Mouse (Mus musculus) mouse trophoblast stem cell (cell line): ENCODE measurements around the gene Zfp91.

Experiments used
- in situ Hi-C, 2 experiments: fragments of 300-500 bp; cut with MseI, MboI; formaldehyde crosslinking; loops; 2 replicates in 1 of 2; 3 replicates in 1 of 2; pipeline ENCODE4 v1.15.1; 2025

Zfp91 gene

DNA sequence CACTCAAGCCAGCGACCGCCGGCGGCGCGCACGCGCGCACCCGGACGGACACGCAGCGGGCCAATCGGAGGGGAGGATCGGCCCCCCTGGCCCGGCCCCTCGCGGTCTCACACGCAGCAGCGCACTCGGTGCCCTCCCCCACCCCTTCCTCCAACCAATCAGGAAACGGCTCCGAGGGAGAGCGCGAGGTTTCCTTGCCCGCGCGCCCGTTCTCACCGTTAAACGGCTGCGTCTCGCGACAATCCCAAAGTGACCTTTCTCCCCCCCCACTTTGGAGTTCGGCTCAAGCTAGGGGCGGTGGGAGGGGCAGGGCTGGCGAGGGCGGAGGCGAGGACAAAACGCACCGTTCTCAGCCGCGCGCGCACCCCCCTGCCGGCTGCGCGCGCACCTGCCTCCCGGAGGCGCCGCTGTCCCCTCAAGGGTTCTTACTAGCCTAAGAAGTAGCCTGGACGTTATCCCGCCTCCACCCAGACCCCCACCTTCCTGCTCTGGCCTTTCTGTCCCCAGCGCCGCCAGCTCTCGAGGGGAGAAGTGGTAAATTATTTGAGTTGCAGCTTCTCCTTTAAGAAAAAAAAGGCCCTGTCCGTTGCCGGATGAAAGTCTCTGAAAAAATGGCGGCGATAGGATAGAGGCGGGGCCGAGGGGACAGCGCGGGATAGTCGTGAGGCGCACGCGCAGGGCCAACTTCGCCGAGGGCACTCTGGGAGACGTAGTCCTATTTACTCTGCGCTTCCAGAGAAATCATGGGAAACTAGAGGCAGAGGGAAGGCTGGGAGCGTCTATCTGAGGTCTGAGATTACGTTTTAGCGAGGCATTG, at the start of gene Zfp91, which contains the start of gene Lpxn:
Zfp91 (minus strand) TSS at position 616 of the 817 bp plus-strand sequence.
Lpxn (plus strand) TSS at position 683 of the 817 bp plus-strand sequence.
- in situ Hi-C loops: loop anchor here in 1 of 2 experiments (25.0 kb wide), 1 partner anchor 783 kb away; no protein-coding TSS in a partner anchor

DNA sequence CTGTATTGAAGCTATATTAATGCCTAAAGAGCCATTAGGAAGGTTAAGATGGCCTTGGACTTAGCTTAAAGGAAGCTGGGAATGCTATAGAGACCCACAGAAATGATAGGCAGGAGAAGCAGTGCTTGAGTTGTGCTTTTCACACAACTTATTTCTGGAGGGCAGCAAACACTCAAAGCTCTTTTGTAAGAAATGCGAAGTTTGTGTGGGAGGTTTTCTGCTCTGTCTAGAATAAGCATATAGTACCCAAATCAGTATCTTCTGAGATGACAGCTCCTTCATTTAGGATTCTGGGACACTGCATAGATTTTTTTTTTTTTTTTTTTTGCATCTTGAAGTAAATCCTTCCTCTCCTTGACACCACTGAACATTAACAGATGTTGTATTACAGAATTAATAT, 42.6 kb upstream of the Zfp91 start:
- in situ Hi-C loops: no loop called here

DNA sequence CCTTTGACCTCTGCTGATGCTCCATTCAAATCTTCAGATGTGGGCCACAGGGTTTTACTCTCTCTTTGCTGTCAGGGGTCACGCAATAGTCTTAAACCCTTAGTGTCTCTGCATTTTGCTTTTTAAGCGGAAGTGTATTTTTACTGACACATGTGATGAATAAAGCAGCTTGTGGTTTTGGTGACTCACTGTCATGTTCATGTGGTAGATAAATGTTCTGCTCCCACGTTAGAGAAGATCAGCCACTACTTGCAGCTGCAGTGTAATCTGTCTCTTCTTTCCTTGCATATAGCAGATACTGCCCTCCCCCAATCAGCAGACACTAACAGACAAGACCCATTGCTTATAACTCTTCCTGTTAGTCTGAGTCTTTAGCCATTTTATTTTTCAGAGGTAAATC, 37.7 kb upstream of the Zfp91 start:
- in situ Hi-C loops: no loop called here

DNA sequence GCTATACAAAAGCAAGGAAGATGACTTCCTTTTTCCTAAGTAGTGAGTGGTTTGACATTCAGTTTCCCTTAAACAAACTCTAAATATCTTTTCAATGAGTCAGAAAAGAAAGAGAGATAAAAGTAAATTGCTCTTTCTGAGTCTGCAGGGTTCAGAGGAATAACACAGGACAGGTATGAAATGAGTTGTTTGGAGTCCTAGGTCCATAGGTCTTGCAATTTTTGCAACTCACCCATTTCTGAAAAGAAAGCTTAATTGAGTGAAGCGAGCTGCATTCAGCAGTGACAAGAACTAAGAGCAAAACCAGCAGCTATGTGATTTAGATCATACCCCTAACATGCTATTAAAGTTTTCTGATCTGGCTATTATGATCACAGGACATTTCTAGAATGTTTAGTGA, 35.6 kb upstream of the Zfp91 start:
- in situ Hi-C loops: no loop called here

DNA sequence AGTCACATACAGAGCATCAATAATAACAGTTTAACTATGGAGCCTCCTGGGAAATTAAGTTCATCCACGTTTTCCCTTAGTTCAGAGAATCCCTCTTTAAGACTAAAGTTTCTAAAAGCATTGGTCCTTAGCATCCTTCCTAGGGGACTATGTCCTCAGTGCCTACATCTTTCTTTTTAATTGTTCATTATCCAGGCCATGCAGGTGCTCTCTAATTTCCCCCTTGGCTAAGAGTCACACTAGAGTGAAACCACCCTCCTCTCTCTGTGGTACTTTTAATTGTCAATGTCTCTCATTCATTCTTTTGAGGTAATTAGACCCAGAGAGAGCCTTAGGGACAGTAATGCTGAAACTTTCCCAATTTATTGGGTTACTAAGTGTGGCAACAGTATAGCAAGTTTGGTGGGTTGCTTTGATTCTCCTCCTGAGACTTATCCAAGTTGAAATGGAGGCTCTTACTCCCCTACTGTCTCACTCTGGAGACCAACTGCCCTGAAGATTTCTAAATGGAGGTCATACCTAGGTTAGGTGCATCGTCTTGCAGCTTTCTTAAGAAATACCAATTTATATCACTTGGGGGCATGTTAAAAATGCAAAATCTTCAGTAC, 35.0 kb upstream of the Zfp91 start:
- in situ Hi-C loops: no loop called here

DNA sequence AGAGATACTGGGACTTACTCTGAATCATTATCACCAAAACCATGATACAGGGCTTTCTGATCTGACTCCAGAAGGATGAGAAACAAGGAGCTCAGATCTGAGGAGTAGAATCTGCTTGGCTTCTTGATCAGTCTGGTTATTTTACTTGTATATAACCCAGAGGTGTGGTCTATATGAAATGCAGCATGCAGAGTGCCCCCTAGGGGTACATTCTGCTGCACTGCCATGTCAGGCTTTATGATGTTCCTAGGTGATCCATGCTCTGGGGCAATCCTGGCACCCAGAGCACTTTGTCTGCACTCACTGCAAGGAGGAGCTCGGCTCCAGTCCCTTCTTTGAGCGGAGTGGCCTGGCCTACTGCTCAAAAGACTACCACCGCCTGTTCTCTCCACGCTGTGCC, 28.6 kb upstream of the Zfp91 start:
- in situ Hi-C loops: loop anchor here (10.0 to 25.0 kb wide), 2 partner anchors 310 to 312 kb away; partner anchors contain the start of gene Dtx4 (in 1 of the 2)

DNA sequence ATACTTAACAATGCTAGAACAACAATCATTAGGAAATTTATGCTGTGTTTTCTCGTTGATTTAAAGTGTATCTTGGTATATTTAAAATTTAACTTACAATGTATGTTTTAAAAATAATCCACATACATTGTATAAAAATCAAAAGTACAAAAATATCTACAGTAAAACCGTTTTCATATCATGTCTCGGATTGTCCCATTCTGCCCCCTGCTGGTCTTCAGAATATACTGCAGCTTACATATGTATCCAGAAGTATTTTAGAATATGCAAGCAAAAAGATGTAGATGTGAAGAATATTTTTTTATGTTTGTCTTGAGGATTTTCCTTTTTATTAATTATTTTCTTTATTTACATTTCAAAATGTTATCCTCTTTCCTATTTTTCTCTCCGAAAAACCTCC, 24.5 kb upstream of the Zfp91 start:
- in situ Hi-C loops: loop anchor here (10.0 to 25.0 kb wide), 2 partner anchors 306 to 308 kb away; partner anchors contain the start of gene Dtx4 (in 1 of the 2)

DNA sequence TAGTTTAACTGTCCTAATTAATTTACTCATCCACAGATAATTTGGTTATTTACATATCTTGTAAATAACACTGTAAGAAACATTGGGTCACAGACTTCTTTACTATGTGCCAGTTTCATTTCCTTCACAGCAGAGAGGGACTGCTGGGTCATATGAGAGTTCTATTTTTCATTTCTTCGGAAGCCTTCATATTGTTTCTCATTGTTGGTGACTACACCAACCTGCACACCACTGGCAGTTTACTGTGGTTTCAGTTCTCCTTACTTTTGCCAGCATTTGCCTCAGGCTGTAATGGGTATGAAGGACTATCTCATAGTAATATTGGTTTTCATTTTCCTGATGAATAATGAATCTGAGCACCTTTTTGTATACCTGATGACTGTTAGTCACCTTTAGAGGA, 22.6 kb upstream of the Zfp91 start:
- in situ Hi-C loops: loop anchor here in 1 of 2 experiments (25.0 kb wide), 1 partner anchor 306 kb away; the partner anchor contains the start of gene Dtx4

DNA sequence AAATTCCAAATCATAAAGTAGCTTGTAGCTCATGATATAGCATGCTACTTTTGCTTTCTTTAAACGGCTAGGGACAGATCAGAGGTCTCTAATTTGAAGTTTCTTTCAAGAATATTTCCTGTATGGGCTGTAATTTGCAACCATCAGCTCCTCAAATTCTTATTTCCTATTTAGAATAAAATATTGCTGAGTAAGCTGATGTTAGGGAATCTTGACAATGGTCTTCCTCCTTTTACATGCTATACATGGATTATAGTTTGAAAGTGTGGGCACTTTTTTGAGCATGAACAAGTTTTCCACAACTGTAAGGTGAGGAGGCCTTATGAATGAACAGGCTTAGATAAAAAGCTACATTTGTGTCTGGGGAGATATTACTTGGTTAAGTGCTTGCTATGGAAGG, 18.0 kb upstream of the Zfp91 start:
- in situ Hi-C loops: loop anchor here in 1 of 2 experiments (25.0 kb wide), 1 partner anchor 302 kb away; the partner anchor contains the start of gene Dtx4

DNA sequence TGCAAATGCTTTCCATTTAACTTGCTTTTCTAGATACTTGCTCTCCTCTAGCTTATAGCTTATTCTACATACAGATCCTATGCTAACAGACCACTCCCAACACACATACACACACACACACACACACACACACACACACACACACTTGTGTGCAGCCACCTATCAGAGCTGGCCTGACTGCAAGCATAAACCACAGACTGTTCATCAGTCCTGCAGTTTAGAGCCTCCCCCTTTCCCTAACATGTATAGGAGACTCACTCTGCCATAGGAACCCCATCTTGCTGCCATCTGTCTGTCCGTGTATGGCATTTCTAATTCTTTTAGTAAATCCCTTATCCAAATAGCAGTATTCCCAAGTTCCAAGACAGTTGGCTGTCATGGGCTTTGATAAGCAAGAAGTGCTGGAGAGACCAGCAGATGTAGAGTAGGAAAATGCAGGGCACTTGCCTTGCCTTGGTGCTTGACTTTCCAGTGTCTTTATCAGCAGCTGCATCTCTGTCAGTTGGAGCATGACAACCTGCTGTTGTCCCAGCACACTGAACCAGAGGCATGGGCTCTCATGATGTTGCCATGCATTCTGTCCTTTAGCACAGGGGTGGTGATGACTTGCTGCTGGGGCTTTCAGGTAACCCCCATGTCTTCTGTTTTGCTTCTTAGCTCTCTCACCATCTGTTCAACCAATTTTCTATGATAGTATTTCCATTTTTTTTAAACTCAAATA, 16.9 kb upstream of the Zfp91 start:
- in situ Hi-C loops: loop anchor here in 1 of 2 experiments (25.0 kb wide), 1 partner anchor 301 kb away; the partner anchor contains the start of gene Dtx4

DNA sequence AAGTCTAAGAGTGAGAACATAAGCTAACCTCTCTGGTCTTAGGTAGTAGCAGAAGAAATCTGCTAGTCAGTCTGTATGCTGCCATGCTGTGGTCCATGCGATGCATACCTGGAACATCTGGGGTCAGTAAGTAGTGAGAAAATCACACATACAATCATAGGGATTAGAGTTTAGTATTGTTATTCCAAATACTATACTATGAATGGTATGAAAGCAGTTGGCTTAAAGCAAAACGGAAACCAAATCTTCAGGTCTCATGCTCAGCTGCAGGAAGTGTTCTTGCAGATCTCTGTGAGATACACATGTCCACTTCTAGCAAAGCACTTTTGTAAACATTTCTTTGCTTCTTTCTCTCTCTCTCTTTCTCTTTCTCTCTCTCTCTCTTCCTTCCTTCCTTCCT, 10.3 kb upstream of the Zfp91 start:
- in situ Hi-C loops: loop anchor here (10.0 to 25.0 kb wide), 2 partner anchors 211 to 294 kb away; partner anchors contain the start of genes Dtx4 (in 1 of the 2) and Gm4952 (in 1 of the 2)

DNA sequence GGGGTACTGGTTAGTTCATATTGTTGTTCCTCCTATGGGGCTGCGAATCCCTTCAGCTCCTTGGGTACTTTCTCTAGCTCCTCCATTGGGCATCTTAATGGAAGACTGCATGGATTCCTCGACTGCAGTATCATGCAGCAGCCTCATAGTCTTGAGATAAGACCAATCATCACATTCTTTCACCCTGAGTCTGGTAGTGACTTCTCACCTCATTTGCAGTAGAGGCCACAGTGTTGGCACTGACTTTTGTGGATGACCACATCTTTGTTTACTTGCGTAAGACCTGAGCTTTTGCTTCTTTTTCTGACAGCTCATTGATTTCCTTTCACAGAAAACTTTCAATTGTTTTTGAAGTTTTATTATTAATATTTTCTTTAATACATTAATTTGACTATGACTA, 9.8 kb upstream of the Zfp91 start:
- in situ Hi-C loops: loop anchor here (10.0 to 25.0 kb wide), 2 partner anchors 211 to 293 kb away; partner anchors contain the start of genes Dtx4 (in 1 of the 2) and Gm4952 (in 1 of the 2)

DNA sequence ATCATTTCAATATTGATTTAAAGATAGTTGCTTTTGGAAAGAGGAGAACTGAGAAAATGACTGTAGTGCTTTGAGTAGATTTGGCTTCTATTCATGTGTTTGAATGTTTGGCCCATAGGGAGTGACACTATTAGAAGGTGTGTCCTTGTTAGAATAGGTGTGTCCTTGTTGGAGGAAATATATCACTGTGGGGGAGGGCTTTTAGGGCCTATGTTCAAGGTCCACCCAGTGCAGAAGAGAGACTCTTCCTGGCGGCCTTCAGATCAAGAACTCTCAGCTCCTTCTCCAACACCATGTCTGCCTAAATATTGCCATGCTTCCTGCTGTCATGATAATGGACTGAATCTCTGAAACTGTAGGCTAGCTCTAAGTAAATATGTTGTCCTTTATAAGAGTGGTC, 8.3 kb upstream of the Zfp91 start:
- in situ Hi-C loops: loop anchor here (10.0 to 25.0 kb wide), 2 partner anchors 209 to 292 kb away; partner anchors contain the start of genes Dtx4 (in 1 of the 2) and Gm4952 (in 1 of the 2)

DNA sequence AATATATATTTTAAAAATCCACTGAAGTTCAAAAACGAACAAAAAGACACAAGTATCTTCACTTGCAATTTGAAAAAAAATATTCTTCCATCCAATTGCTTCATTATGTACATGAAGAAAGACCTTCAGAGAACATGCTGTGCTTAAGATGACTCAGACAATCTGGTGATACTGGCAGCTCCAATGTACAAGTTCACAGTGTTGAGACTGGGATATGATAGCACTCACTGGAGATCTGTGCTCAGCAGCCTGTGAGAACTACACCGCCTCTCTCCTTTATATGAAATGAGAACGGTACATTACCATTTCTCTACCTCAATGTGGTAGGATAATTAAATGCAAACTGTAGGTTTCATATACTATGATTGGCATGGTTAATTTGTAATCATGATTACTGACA, 6.9 kb upstream of the Zfp91 start:
- in situ Hi-C loops: loop anchor here (10.0 to 25.0 kb wide), 2 partner anchors 208 to 291 kb away; partner anchors contain the start of genes Dtx4 (in 1 of the 2) and Gm4952 (in 1 of the 2)

DNA sequence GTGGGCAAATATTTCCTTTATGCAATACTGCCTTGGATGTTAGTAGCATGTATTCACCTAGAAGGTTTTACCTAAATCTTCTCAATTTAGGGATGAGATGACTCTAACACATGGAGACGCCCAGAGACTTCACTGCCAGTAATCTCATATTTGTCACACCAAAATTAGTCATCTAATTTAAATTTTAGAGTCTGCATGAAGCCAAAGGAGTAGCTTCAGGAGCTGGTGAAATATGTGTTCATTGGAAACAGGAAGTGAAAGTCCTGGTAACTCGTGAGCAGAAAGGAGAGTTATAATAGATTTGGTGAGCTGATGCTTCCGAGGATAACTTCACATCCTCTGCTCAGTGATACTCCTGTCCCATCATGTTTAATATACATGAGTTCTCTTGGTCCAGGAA, 5.1 kb upstream of the Zfp91 start:
- in situ Hi-C loops: loop anchor here (10.0 to 25.0 kb wide), 2 partner anchors 206 to 289 kb away; partner anchors contain the start of genes Dtx4 (in 1 of the 2) and Gm4952 (in 1 of the 2)

DNA sequence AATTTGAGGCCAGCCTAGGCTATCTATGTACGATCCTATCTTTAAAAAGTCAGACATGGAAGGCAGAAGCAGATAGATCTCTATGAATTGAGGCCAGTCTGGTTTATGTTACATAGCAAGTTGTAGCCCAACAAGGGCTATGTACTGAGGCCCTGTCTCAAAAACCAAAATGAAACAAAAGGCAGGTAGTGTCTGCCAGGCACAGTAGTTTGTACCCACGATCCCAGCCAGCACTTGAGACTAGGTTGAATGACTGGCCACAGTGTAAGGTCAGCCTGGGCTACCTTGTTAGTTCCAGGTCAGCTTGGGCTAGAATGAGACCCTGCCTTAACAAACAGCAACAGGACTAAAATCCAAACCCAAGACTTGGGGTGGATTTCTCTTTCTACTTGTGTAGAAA, 4.7 kb upstream of the Zfp91 start:
- in situ Hi-C loops: loop anchor here (10.0 to 25.0 kb wide), 2 partner anchors 206 to 288 kb away; partner anchors contain the start of genes Dtx4 (in 1 of the 2) and Gm4952 (in 1 of the 2)

DNA sequence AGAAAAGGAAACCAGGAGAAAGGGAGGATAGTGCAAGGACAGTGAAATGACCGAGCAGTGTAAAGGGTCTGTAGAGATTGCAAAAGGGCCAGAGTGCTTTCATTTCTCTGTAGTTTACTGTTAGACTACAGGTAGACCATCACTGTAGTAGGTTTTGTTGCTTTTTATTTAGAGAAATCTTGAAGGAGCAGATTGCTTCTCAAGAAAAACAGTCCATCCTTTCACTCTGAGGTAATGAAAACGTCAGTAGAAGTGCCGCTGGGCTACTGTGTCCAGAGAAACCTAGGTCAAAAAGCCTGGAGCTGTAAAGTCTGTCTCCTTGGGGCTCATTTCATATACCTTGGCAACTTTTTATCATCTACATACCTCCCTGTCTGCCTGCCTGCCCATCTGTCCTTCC, 3.2 kb upstream of the Zfp91 start:
- in situ Hi-C loops: loop anchor here in 1 of 2 experiments (25.0 kb wide), 1 partner anchor 787 kb away; no protein-coding TSS in a partner anchor

DNA sequence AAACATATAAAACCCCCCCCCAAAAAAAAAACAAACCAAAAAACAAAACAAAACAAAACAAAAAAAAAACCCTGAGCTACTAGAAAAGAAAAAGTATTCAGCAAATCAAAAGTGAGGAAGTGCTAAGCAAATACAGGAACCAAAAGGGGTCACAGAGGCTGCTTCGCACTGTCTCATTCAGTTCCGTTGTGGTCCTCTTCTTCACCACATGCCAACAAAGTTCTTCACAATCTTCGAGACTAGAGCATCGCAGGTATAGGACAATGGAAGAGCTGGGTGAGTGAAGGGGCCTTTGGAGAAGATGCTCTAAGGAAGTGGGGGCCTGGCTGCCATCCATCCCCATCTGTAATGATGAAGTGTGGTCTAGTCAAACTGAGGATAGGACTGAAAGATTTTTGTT, 2.5 kb upstream of the Zfp91 start:
- in situ Hi-C loops: loop anchor here in 1 of 2 experiments (25.0 kb wide), 1 partner anchor 786 kb away; no protein-coding TSS in a partner anchor

DNA sequence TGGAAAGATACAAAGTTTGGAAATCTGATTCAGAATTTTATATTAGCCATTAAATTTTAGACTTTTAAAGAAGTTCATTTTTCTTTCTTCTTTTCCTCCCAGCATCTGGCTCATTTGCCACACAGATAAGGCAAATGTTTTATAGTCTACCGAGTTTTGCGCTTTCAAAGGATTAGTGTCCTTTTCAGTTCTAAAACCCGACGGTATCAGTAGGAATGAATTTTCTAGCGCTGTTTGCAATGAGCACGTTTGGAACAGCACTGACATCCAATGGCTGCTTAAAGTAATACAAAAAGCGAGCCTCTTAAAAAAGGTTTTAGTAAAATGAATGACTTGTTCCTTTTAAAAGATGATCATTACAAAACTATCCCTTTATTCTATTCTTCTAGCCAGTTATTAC, 1.1 kb upstream of the Zfp91 start:
- in situ Hi-C loops: loop anchor here in 1 of 2 experiments (25.0 kb wide), 1 partner anchor 785 kb away; no protein-coding TSS in a partner anchor

DNA sequence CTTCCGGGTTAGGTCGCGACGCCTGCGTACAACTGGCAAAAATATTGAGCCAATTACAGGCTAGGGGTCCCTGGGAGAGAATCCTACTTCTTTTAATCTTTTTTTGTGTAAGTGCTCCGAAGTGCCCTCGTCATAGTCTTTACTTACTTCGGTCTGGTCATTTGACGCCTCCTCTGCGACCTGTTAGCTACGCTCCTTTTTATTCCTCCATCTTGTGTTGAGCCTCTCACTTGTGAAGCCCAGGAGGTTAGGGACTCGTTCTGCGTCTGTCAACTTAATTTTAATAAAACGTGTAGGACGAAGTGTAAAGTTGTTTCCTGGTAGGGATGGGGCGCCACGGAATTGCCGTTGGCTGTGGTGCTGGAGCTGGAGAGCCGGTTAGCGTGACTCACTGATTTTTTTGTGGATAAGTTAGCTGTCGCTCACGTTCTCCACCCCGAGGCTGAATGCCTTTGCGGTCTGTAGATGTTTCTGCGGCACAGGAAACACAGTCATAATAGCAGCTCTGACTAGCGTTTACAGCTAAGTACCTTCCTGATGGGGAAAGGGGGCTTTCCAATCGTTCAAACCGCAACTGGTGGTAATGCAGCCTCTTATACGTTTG, 504 bp upstream of the Zfp91 start:
- in situ Hi-C loops: loop anchor here in 1 of 2 experiments (25.0 kb wide), 1 partner anchor 784 kb away; no protein-coding TSS in a partner anchor
